Mouse (Mus musculus) forebrain, embryonic 16.5 days (tissue): ENCODE measurements around the gene Tex2. TPM values are rescaled to one million over a fixed set of nuclear protein-coding genes. Genes with fewer than 3 reads are reported as not detected.
"Not testable (repeated sequence)": the region's sequence is repeated elsewhere in the genome, so short reads cannot be mapped to it uniquely, and the experiment has no call there.

ENCODE experiments used
- ATAC-seq: fragments of 200-750 bp; cut with Nextera tagmentation; 2 replicates; pipeline ENCODE4 v1.8.0; 2017; ENCODE audit warnings: mild to moderate bottlenecking, moderate library complexity
- H3K27ac ChIP-seq: fragments of 300-500 bp; sonication (generic); 2 replicates; pipeline ENCODE4 v1.5.1; 2014; ENCODE audit warnings: low read length, control low read depth
- H3K27me3 ChIP-seq: fragments of 300-500 bp; sonication (generic); replicated peaks from 2 replicates; pipeline ENCODE4 v1.6.1; 2014; ENCODE audit warnings: low read length; ENCODE audit not compliant: control insufficient read depth, insufficient read depth
- H3K36me3 ChIP-seq: fragments of 300-500 bp; sonication (generic); 2 replicates; pipeline ENCODE4 v1.6.1; 2014; ENCODE audit not compliant: control insufficient read depth, insufficient read depth
- H3K4me1 ChIP-seq: fragments of 300-500 bp; sonication (generic); replicated peaks from 2 replicates; pipeline ENCODE4 v1.6.1; 2014; ENCODE audit warnings: low read length; ENCODE audit not compliant: control insufficient read depth, insufficient read depth
- H3K4me2 ChIP-seq: fragments of 300-500 bp; sonication (generic); 2 replicates; pipeline ENCODE4 v1.6.1; 2014; ENCODE audit warnings: mild to moderate bottlenecking, low read length, control low read depth
- H3K4me3 ChIP-seq: fragments of 300-500 bp; sonication (generic); replicated peaks from 2 replicates; pipeline ENCODE4 v1.5.1; 2014; ENCODE audit warnings: mild to moderate bottlenecking, low read length, control low read depth
- H3K9ac ChIP-seq: fragments of 300-500 bp; sonication (generic); replicated peaks from 2 replicates; pipeline ENCODE4 v1.6.1; 2014; ENCODE audit warnings: low read depth, low read length, control low read depth
- H3K9me3 ChIP-seq: fragments of 300-500 bp; sonication (generic); 2 replicates; pipeline ENCODE4 v1.6.1; 2016; ENCODE audit warnings: low read length; ENCODE audit not compliant: control insufficient read depth
- WGBS: fragments of 180-500 bp; shearing (Covaris S2); extraction: QIAGEN DNeasy Blood & Tissue Kit; methylation state at CpG from one replicate; pipeline ENCODE4 v1.1.7; 2014; 5-methylcytosine and 5-hydroxymethylcytosine counted together
- polyA plus RNA-seq: library from polyadenylated mRNA; unstranded; fragments of >200 nt; fragmentation: Nextera tagmentation; extraction: Ambion mirVana; gene quantifications from 2 replicates; pipeline ENCODE4 v1.2.1, GENCODE M21; 2015

Gene Tex2
- polyA plus RNA-seq, 1 experiment from 2014 or later: 20.3 TPM

- Histone ChIP-seq H3K27ac (no peak overlapping the region), H3K27me3 (no peaks in the 10 kb centered on the region), H3K9ac (no peak overlapping the region), H3K9me3 (no peaks in the 10 kb centered on the region), H3K36me3 (no peaks in the 10 kb centered on the region), H3K4me2 (no peak overlapping the region), H3K4me3 (no peak overlapping the region), H3K4me1 (no peaks in the 10 kb centered on the region)
- ATAC-seq: no peak
- WGBS: 52% methylated on average over 3 of the region's 3 CpGs
Observed at GRCm38 (mm10) chr11:106625577-106625976, 12.4 kb upstream of the Tex2 start.

DNA sequence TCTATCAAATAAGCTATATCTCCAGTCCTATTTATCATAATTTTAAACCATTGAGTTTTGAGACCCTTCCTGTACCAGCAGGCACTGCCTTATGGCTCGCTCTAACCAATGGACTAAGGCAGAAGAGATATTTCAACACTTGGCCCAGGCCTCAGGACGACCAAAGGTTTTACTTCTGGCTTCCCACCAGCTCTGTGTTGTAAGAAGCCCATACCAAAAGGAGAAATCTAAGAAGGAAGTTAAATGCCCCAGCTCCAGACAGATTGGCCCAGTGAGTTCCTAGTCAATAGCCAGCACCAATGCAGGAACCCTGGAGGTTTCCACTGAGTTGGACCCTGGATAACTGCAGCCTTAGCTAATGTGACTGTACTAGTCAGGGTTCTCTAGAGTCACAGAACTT lies 10.4 kb upstream of the Tex2 start:
- Histone ChIP-seq H3K9ac (no peak overlapping the region), H3K4me2 (no peak overlapping the region), H3K4me3 (no peak overlapping the region), H3K9me3 (no peaks in the 10 kb centered on the region), H3K27me3 (no peaks in the 10 kb centered on the region), H3K27ac (no peak overlapping the region), H3K4me1 (no peaks in the 10 kb centered on the region), H3K36me3 (no peaks in the 10 kb centered on the region)
- no peak for ATAC-seq
- WGBS: 85% methylated on average over 2 of the region's 2 CpGs

- H3K4me2 ChIP-seq: no peak overlapping the region
- H3K36me3 ChIP-seq: no peaks in the 10 kb centered on the region
- no peak overlapping the region for H3K4me3 ChIP-seq
- no peaks in the 10 kb centered on the region for H3K9me3 ChIP-seq
- H3K4me1 ChIP-seq: no peaks in the 10 kb centered on the region
- ATAC-seq: no peak
- H3K9ac ChIP-seq: no peak overlapping the region
- no peaks in the 10 kb centered on the region for H3K27me3 ChIP-seq
- no peak overlapping the region for H3K27ac ChIP-seq
- 82% methylated on average over 8 of the region's 8 CpGs for WGBS
Observed at GRCm38 (mm10) chr11:106622056-106622455, 8.8 kb upstream of the Tex2 start.

- not testable (repeated sequence) for H3K27ac ChIP-seq, H3K4me2 ChIP-seq, H3K36me3 ChIP-seq, H3K4me3 ChIP-seq, H3K4me1 ChIP-seq, H3K9me3 ChIP-seq, ATAC-seq, H3K27me3 ChIP-seq, H3K9ac ChIP-seq
- WGBS: 84% methylated on average over 3 of the region's 4 CpGs
Observed at GRCm38 (mm10) chr11:106618768-106619167, 5.5 kb upstream of the Tex2 start.

- Histone ChIP-seq H3K27ac (no peak overlapping the region), H3K4me1 (peaks cover 5% of the 10 kb centered on the region; the same call in 1 of the 2 replicates), H3K36me3 (no peaks in the 10 kb centered on the region), H3K9me3 (no peaks in the 10 kb centered on the region), H3K27me3 (no peaks in the 10 kb centered on the region), H3K4me3 (no peak overlapping the region), H3K4me2 (no peak overlapping the region), H3K9ac (no peak overlapping the region)
- ATAC-seq: no peak
- WGBS: 79% methylated on average over 13 of the region's 13 CpGs
Observed at GRCm38 (mm10) chr11:106617821-106618580, 4.8 kb upstream of the Tex2 start.

DNA sequence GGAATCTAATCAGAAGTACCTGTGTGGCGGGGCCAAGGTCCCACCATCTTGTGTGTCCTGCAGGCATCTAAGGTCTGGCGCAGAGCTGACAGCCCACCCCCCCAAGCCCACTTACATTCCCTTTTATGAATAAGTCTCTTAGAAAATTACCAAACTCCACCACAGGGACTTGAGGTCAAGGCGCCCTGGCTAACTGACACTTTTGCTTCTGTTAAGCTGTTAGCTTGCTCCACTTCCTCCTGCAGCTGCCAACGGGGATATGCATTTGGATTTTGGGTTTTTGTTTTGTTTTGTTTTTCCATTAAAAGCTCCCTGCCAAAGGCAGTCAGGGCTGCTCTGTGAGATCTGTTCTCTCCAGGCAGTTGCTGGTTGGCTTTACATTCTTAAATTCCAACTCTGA lies 2.3 kb upstream of the Tex2 start:
- H3K9ac ChIP-seq: no peak overlapping the region
- no peaks in the 10 kb centered on the region; the same call in 1 of the 2 replicates for H3K27me3 ChIP-seq
- no peak overlapping the region for H3K4me3 ChIP-seq
- 72% methylated on average over 4 of the region's 4 CpGs for whole genome bisulfite sequencing
- no peaks in the 10 kb centered on the region for H3K9me3 ChIP-seq
- H3K36me3 ChIP-seq: no peaks in the 10 kb centered on the region
- no peak overlapping the region for H3K4me2 ChIP-seq
- no peak for ATAC-seq
- peaks cover 16% of the 10 kb centered on the region for H3K4me1 ChIP-seq
- no peak overlapping the region for H3K27ac ChIP-seq

DNA sequence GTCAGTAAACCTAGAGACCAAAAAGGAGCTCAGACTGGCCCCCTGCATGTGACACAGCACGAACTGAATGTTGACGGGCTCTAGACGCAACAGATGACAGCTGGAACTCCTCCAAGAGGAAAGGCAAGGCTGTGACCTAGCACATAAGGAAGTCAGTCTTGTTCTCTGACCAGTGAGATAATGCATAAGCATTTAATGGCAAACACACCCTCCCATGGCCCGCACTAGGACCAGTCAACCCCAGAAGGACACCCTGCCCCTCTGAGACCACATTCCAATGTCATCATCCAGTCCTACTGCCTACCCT lies 1.1 kb upstream of the Tex2 start:
- no peak overlapping the region for H3K9ac ChIP-seq
- no peak for ATAC-seq
- WGBS: 87% methylated on average over 4 of the region's 4 CpGs
- H3K4me3 ChIP-seq: no peak overlapping the region
- H3K4me1 ChIP-seq: peaks cover 16% of the 10 kb centered on the region
- H3K9me3 ChIP-seq: no peaks in the 10 kb centered on the region
- H3K27ac ChIP-seq: no peak overlapping the region
- H3K4me2 ChIP-seq: no peak overlapping the region
- no peaks in the 10 kb centered on the region; the same call in 1 of the 2 replicates for H3K27me3 ChIP-seq
- H3K36me3 ChIP-seq: no peaks in the 10 kb centered on the region

DNA sequence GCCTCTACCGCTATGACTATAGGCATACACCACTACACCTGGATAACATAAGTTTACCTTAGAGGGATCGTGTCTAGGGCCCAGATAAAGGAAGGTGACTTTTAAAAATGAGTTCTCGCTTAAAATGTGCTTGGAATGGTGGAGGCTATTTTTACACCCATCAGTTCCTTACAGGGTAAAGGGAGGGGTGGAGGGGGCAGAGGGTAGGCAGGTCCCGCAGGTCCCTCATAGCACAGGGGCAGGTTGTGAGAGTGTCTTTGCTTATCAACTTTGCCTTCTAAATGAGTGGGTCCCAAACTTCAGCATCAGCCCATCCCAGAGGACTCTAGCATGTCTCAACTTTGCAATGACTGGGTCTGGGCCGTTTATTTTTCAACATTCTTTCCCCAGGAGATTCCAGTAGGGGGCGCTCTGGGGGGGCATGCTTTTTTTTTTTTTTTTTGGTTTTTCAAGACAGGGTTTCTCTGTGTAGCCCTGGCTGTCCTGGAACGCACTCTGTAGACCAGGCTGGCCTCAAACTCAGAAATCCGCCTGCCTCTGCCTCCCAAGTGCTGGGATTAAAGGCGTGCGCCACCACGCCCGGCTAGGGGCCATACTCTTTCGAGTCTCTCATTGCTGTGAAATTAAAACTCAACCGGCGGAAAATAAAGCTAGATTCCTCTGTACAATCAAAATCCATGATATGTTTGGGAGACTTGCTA lies 565 bp upstream of the Tex2 start:
- 0 out of 2 replicates have a peak, but pooled peaks have one; percentile 6 for ATAC-seq
- H3K9me3 ChIP-seq: no peaks in the 10 kb centered on the region
- peak overlapping the region; percentile 91 for H3K9ac ChIP-seq
- peaks cover 16% of the 10 kb centered on the region for H3K4me1 ChIP-seq
- 55% methylated on average over 14 of the region's 15 CpGs for WGBS
- H3K27ac ChIP-seq: peak overlapping the region; percentile 17; the same call in 1 of the 2 replicates
- H3K4me3 ChIP-seq: peak overlapping the region; percentile 99
- H3K27me3 ChIP-seq: no peaks in the 10 kb centered on the region; the same call in 1 of the 2 replicates
- no peaks in the 10 kb centered on the region for H3K36me3 ChIP-seq
- peak overlapping the region; percentile 49 for H3K4me2 ChIP-seq

DNA sequence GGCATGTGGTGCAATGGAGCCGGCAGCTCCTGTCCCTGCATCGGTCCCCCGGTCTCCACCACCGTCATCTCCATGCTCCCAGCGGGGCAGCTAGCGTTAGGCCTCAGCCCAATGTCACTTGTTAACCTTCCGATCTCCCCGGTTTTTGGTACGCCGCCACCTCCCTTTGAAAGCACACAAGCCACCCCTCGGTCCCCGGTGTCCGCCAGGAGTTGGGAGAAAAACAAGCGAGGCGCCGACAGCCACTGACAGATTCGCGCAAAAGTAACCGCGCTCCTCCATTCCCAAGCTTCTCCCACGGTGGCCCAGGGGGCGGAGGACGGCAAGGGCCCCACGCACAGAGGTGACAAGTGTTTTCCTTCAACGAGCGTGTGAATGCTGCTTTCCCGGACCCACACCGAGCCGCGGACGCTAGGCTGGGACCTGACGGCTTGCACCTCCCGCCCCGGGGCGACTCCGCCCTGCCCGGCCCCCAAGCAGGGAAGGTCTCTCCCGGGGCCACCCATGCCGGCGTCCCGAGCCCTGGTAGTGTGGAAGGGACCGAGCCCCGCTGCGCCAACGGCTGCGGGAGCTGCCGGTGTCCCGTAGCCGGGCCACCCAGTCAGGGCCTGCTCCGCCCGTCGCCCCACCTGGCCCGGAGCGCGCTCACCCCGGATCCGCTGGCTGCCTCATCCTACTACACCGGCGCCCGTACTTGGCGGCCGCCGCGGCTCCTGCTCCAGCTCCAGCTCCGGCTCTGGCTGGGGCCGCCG lies 838 bp downstream of the Tex2 start:
- H3K4me2 ChIP-seq: peak overlapping the region; percentile 82
- H3K27me3 ChIP-seq: no peaks in the 10 kb centered on the region; the same call in 1 of the 2 replicates
- H3K36me3 ChIP-seq: no peaks in the 10 kb centered on the region
- peak overlapping the region; percentile 99 for H3K4me3 ChIP-seq
- H3K9me3 ChIP-seq: no peaks in the 10 kb centered on the region
- peak overlapping the region; percentile 60 for H3K27ac ChIP-seq
- ATAC-seq: no peak
- H3K4me1 ChIP-seq: peaks cover 16% of the 10 kb centered on the region
- peak overlapping the region; percentile 91 for H3K9ac ChIP-seq
- WGBS: under 1% methylated on average over 66 of the region's 67 CpGs
